Mouse (Mus musculus): ENCODE data around the gene Uba5.

- TF ChIP-seq CTCF (IDR thresholded peaks at IDR 0.05; ENCODE audit: low read depth): no peak
- no peak for TF ChIP-seq EP300 (IDR thresholded peaks at IDR 0.05; ENCODE audit: low read depth)
Observed at GRCm38 (mm10) chr9:104029861-104030260, 33.1 kb downstream of the Uba5 start.

Data from liver, embryonic 14.5 days (tissue).